Mouse (Mus musculus): Measurements from ENCODE around the gene Zfp180. TPM values are rescaled to one million over a fixed set of nuclear protein-coding genes. Genes with fewer than 3 reads are reported as not detected.

The Zfp180 gene
- total RNA-seq, 1 experiment: 17.8 TPM

DNA sequence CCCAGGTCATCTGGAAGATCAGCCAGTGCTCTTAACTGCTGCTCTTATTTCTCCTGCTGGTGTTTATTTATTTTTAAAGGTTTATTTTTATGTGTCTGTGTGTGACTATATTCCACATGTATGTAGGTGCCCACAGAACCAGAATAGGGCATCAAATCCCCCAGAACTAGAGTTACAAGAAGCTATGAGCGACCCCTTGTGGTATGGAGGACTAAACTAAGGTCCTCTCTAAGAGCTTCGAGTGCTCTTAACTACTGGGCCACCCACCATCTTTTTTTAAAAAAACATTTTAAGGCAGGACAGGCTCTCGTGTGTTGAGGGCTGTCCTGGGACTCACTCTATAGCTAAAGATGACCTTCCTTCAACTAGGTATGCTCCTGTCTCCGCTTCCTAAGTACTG, 5.1 kb downstream of the Zfp180 start:
- no peak overlapping the region for H3K27ac ChIP-seq (ENCODE audit: insufficient read depth, low read depth, low read length, poor library complexity, severe bottlenecking)
- no peaks in the 10 kb centered on the region for H3K9me3 ChIP-seq (ENCODE audit: control insufficient read depth, insufficient read depth, low read depth, low read length)
- peaks cover 6% of the 10 kb centered on the region for H3K36me3 ChIP-seq (ENCODE audit: control insufficient read depth, insufficient read depth, low read length, poor library complexity, severe bottlenecking)
- H3K4me1 ChIP-seq (ENCODE audit: control insufficient read depth in 2 of 2, insufficient read depth in 2 of 2, low read length in 2 of 2, poor library complexity in 1 of 2): peaks cover 2 to 11% of the 10 kb centered on the region in 2 experiments; a peak in 2 of 4 replicates
- DNase-seq (ENCODE audit: low read depth, low spot score): no peak
- in situ Hi-C loops (cut with MboI; ENCODE audit: low sequenced_read_pairs in 2 of 2, unreplicated experiment in 2 of 2): no loop called here
- TF ChIP-seq HCFC1 (IDR thresholded peaks at IDR 0.05; ENCODE audit: borderline replicate concordance, insufficient read depth, low read length) (no peak), CHD2 (IDR thresholded peaks at IDR 0.05; ENCODE audit: low read depth, low read length) (no peak), ZNF384 (IDR thresholded peaks at IDR 0.05; ENCODE audit: low read depth, low read length) (no peak), MAFK (IDR thresholded peaks at IDR 0.05; ENCODE audit: insufficient read depth, low read depth, low read length) (no peak), ZC3H11A (IDR thresholded peaks at IDR 0.05; ENCODE audit: borderline replicate concordance, low read depth, low read length) (no peak)
- H3K9ac ChIP-seq (ENCODE audit: insufficient read depth, low read depth, low read length, poor library complexity, severe bottlenecking): peak overlapping the region; percentile 88
- peak overlapping the region; percentile 69 to 78 for H3K4me3 ChIP-seq (ENCODE audit: insufficient read depth in 1 of 2, low read depth in 1 of 2, low read length in 2 of 2, poor library complexity in 1 of 2, severe bottlenecking in 1 of 2)

GRCm38 (mm10) chr7:24087485-24088125, 5.9 kb downstream of the Zfp180 start:
- peaks cover 2 to 11% of the 10 kb centered on the region in 2 experiments; a peak in 2 of 4 replicates for H3K4me1 ChIP-seq (ENCODE audit: control insufficient read depth in 2 of 2, insufficient read depth in 2 of 2, low read length in 2 of 2, poor library complexity in 1 of 2)
- H3K4me3 ChIP-seq (ENCODE audit: insufficient read depth in 1 of 2, low read depth in 1 of 2, low read length in 2 of 2, poor library complexity in 1 of 2, severe bottlenecking in 1 of 2): peak overlapping the region; percentile 69 to 78
- H3K9me3 ChIP-seq (ENCODE audit: control insufficient read depth, insufficient read depth, low read depth, low read length): no peaks in the 10 kb centered on the region
- H3K36me3 ChIP-seq (ENCODE audit: control insufficient read depth, insufficient read depth, low read length, poor library complexity, severe bottlenecking): peaks cover 6% of the 10 kb centered on the region
- TF ChIP-seq ZC3H11A (IDR thresholded peaks at IDR 0.05; ENCODE audit: borderline replicate concordance, low read depth, low read length) (no peak), CHD2 (IDR thresholded peaks at IDR 0.05; ENCODE audit: low read depth, low read length) (peak; percentile 95)
- DNase-seq (ENCODE audit: low read depth, low spot score): no peak
- in situ Hi-C loops (cut with MboI; ENCODE audit: low sequenced_read_pairs in 2 of 2, unreplicated experiment in 2 of 2): no loop called here
- H3K27ac ChIP-seq (ENCODE audit: insufficient read depth, low read depth, low read length, poor library complexity, severe bottlenecking): peak overlapping the region; percentile 44; the same call in 1 of the 2 replicates
- peak overlapping the region; percentile 88 for H3K9ac ChIP-seq (ENCODE audit: insufficient read depth, low read depth, low read length, poor library complexity, severe bottlenecking)

- Histone ChIP-seq H3K9me3 (ENCODE audit: control insufficient read depth, insufficient read depth, low read depth, low read length) (peaks cover 20% of the 10 kb centered on the region), H3K4me3 (ENCODE audit: insufficient read depth in 1 of 2, low read depth in 1 of 2, low read length in 2 of 2, poor library complexity in 1 of 2, severe bottlenecking in 1 of 2) (no peak overlapping the region), H3K4me1 (ENCODE audit: control insufficient read depth in 2 of 2, insufficient read depth in 2 of 2, low read length in 2 of 2, poor library complexity in 1 of 2) (no peaks in the 10 kb centered on the region), H3K27ac (ENCODE audit: insufficient read depth, low read depth, low read length, poor library complexity, severe bottlenecking) (no peak overlapping the region), H3K36me3 (ENCODE audit: control insufficient read depth, insufficient read depth, low read length, poor library complexity, severe bottlenecking) (peaks cover 49% of the 10 kb centered on the region), H3K9ac (ENCODE audit: insufficient read depth, low read depth, low read length, poor library complexity, severe bottlenecking) (no peak overlapping the region)
- TF ChIP-seq CHD2 (IDR thresholded peaks at IDR 0.05; ENCODE audit: low read depth, low read length) (no peak), ZNF384 (IDR thresholded peaks at IDR 0.05; ENCODE audit: low read depth, low read length) (no peak), MAFK (IDR thresholded peaks at IDR 0.05; ENCODE audit: insufficient read depth, low read depth, low read length) (no peak), HCFC1 (IDR thresholded peaks at IDR 0.05; ENCODE audit: borderline replicate concordance, insufficient read depth, low read length) (no peak), ZC3H11A (IDR thresholded peaks at IDR 0.05; ENCODE audit: borderline replicate concordance, low read depth, low read length) (no peak)
- DNase-seq (ENCODE audit: low read depth, low spot score): no peak
- in situ Hi-C loops (cut with MboI; ENCODE audit: low sequenced_read_pairs in 2 of 2, unreplicated experiment in 2 of 2): no loop called here
Observed at GRCm38 (mm10) chr7:24104403-24104802, 22.7 kb downstream of the Zfp180 start.

DNA sequence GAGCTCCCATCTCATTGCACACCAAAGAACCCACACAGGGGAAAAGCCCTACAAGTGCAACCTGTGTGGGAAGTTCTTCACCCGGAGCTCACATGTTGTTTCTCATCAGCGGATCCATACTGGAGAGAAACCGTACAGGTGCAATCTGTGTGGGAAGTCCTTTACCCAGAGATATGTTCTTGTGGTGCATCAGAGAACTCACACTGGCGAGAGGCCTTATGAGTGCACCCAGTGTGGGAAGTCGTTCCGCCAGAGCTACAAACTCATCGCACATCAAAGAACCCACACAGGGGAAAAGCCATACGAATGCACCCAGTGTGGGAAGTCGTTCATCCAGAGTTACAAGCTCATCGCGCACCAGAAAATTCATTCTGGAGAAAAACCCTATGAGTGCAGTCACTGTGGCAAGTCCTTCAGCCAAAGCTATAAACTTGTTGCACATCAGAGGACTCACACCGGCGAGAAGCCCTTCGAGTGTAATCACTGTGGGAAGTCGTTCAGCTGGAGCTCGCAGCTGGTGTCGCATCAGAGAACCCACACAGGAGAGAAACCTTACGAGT, 23.5 kb downstream of the Zfp180 start:
- no peak for DNase-seq (ENCODE audit: low read depth, low spot score)
- peaks cover 20% of the 10 kb centered on the region for H3K9me3 ChIP-seq (ENCODE audit: control insufficient read depth, insufficient read depth, low read depth, low read length)
- no peak overlapping the region for H3K27ac ChIP-seq (ENCODE audit: insufficient read depth, low read depth, low read length, poor library complexity, severe bottlenecking)
- no peak overlapping the region for H3K4me3 ChIP-seq (ENCODE audit: insufficient read depth in 1 of 2, low read depth in 1 of 2, low read length in 2 of 2, poor library complexity in 1 of 2, severe bottlenecking in 1 of 2)
- H3K9ac ChIP-seq (ENCODE audit: insufficient read depth, low read depth, low read length, poor library complexity, severe bottlenecking): no peak overlapping the region
- TF ChIP-seq MAFK (IDR thresholded peaks at IDR 0.05; ENCODE audit: insufficient read depth, low read depth, low read length) (no peak), ZC3H11A (IDR thresholded peaks at IDR 0.05; ENCODE audit: borderline replicate concordance, low read depth, low read length) (no peak), CHD2 (IDR thresholded peaks at IDR 0.05; ENCODE audit: low read depth, low read length) (no peak), HCFC1 (IDR thresholded peaks at IDR 0.05; ENCODE audit: borderline replicate concordance, insufficient read depth, low read length) (no peak), ZNF384 (IDR thresholded peaks at IDR 0.05; ENCODE audit: low read depth, low read length) (no peak)
- in situ Hi-C loops (cut with MboI; ENCODE audit: low sequenced_read_pairs in 2 of 2, unreplicated experiment in 2 of 2): no loop called here
- H3K4me1 ChIP-seq (ENCODE audit: control insufficient read depth in 2 of 2, insufficient read depth in 2 of 2, low read length in 2 of 2, poor library complexity in 1 of 2): no peaks in the 10 kb centered on the region
- peaks cover 49% of the 10 kb centered on the region for H3K36me3 ChIP-seq (ENCODE audit: control insufficient read depth, insufficient read depth, low read length, poor library complexity, severe bottlenecking)
